Mouse (Mus musculus) MEL (cell line): ENCODE measurements around the gene Dhx40. TPM values are rescaled to one million over a fixed set of nuclear protein-coding genes. Genes with fewer than 3 reads are reported as not detected.

Experiments used
- DNase-seq: peaks from one replicate; pipeline ENCODE4 v3.0.0; 2011; ENCODE audit warnings: low read depth, low spot score
- H3K27ac ChIP-seq: 2 replicates; pipeline ENCODE4 v1.5.1; 2012; ENCODE audit warnings: low read depth, mild to moderate bottlenecking, control low read depth, low read length, moderate library complexity; ENCODE audit not compliant: control insufficient read depth
- H3K27me3 ChIP-seq, 2 experiments: fragments of 150-350 bp in 1 of 2; sonication (generic) in 1 of 2; 2 replicates each; pipeline ENCODE4 v1.6.1; 2012; ENCODE audit warnings: low read length in 2 of 2, mild to moderate bottlenecking in 2 of 2, improper control_type of control experiment in 1 of 2, moderate library complexity in 1 of 2; ENCODE audit not compliant: insufficient read depth in 2 of 2, control insufficient read depth in 1 of 2
- H3K36me3 ChIP-seq, 2 experiments: 2 replicates each; pipeline ENCODE4 v1.6.1; 2012 to 2014; ENCODE audit warnings: low read length in 2 of 2, improper control_type of control experiment in 1 of 2, inconsistent platforms in 1 of 2, mild to moderate bottlenecking in 1 of 2; ENCODE audit not compliant: insufficient read depth in 2 of 2, control insufficient read depth in 1 of 2
- H3K4me1 ChIP-seq, 2 experiments: fragments of 150-350 bp in 1 of 2; sonication (generic) in 1 of 2; 2 replicates each; pipeline ENCODE4 v1.6.1; 2012; ENCODE audit warnings: low read length in 2 of 2, improper control_type of control experiment in 1 of 2, mild to moderate bottlenecking in 1 of 2; ENCODE audit not compliant: insufficient read depth in 2 of 2, control insufficient read depth in 1 of 2
- H3K4me3 ChIP-seq, 2 experiments: fragments of 150-350 bp in 1 of 2; sonication (generic) in 1 of 2; 2 replicates each; pipeline ENCODE4 v1.5.1; 2012; ENCODE audit warnings: low read depth in 2 of 2, low read length in 2 of 2, mild to moderate bottlenecking in 2 of 2, moderate library complexity in 2 of 2, control low read depth in 1 of 2, improper control_type of control experiment in 1 of 2; ENCODE audit not compliant: control insufficient read depth in 1 of 2, insufficient read depth in 1 of 2
- H3K79me2 ChIP-seq: 2 replicates; pipeline ENCODE4 v1.6.1; 2012; ENCODE audit warnings: mild to moderate bottlenecking, low read length, moderate library complexity; ENCODE audit not compliant: control insufficient read depth, poor library complexity, insufficient read depth
- H3K9ac ChIP-seq: 2 replicates; pipeline ENCODE4 v1.6.1; 2012; ENCODE audit warnings: low read depth, mild to moderate bottlenecking, control low read depth, low read length, moderate library complexity; ENCODE audit not compliant: control insufficient read depth, poor library complexity, severe bottlenecking
- H3K9me3 ChIP-seq: fragments of 150-350 bp; sonication (generic); replicated peaks from 2 replicates; pipeline ENCODE4 v1.6.1; 2012; ENCODE audit warnings: mild to moderate bottlenecking, low read length, improper control_type of control experiment, moderate library complexity; ENCODE audit not compliant: insufficient read depth
- BHLHE40 ChIP-seq: IDR thresholded peaks from 2 replicates; pipeline ENCODE4 v1.6.1; 2012; ENCODE audit warnings: low read depth, mild to moderate bottlenecking, inconsistent platforms, low read length, improper control_type of control experiment, borderline replicate concordance
- CHD2 ChIP-seq: IDR thresholded peaks from 2 replicates; pipeline ENCODE4 v1.6.1; 2011; ENCODE audit warnings: low read length, improper control_type of control experiment
- CTCF ChIP-seq, 3 experiments: IDR thresholded peaks in 2 of 3; conservative IDR thresholded peaks in 1 of 3; 2 replicates each; pipeline ENCODE4 v1.5.1; 2011 to 2012; ENCODE audit warnings: low read length in 3 of 3, low read depth in 2 of 3, mild to moderate bottlenecking in 2 of 3, improper control_type of control experiment in 1 of 3, inconsistent platforms in 1 of 3, mixed read lengths in 1 of 3, moderate library complexity in 1 of 3; ENCODE audit not compliant: control insufficient read depth in 1 of 3, insufficient read depth in 1 of 3, poor library complexity in 1 of 3, severe bottlenecking in 1 of 3
- GABPA ChIP-seq: IDR thresholded peaks from 2 replicates; pipeline ENCODE4 v1.6.1; 2012; ENCODE audit warnings: low read depth, mild to moderate bottlenecking, inconsistent platforms, low read length, improper control_type of control experiment, moderate library complexity
- GATA1 ChIP-seq: IDR thresholded peaks from 2 replicates; pipeline ENCODE4 v1.6.1; 2011; ENCODE audit warnings: low read depth, low read length, improper control_type of control experiment
- HCFC1 ChIP-seq: IDR thresholded peaks from 2 replicates; pipeline ENCODE4 v1.6.1; 2012; ENCODE audit warnings: low read depth, mild to moderate bottlenecking, inconsistent platforms, low read length, improper control_type of control experiment, moderate library complexity
- KAT2A ChIP-seq: conservative IDR thresholded peaks from 2 replicates; pipeline ENCODE4 v1.6.1; 2012; ENCODE audit warnings: low read depth, low read length, improper control_type of control experiment, inconsistent platforms
- MAFK ChIP-seq: IDR thresholded peaks from 2 replicates; pipeline ENCODE4 v1.6.1; 2011; ENCODE audit warnings: low read depth, mild to moderate bottlenecking, low read length, improper control_type of control experiment, borderline replicate concordance
- MAZ ChIP-seq: IDR thresholded peaks from 2 replicates; pipeline ENCODE4 v1.6.1; 2012; ENCODE audit warnings: low read depth, mild to moderate bottlenecking, inconsistent platforms, low read length, improper control_type of control experiment
- MEF2A ChIP-seq: IDR thresholded peaks from 2 replicates; pipeline ENCODE4 v1.6.1; 2014; ENCODE audit warnings: low read depth, mild to moderate bottlenecking, inconsistent platforms, low read length, improper control_type of control experiment; ENCODE audit not compliant: poor library complexity, insufficient replicate concordance, severe bottlenecking; ENCODE audit errors: extremely low read depth
- MXI1 ChIP-seq: IDR thresholded peaks from 2 replicates; pipeline ENCODE4 v1.6.1; 2011; ENCODE audit warnings: mild to moderate bottlenecking, low read depth, low read length, improper control_type of control experiment
- MYB ChIP-seq: IDR thresholded peaks from 2 replicates; pipeline ENCODE4 v1.6.1; 2011; ENCODE audit warnings: mild to moderate bottlenecking, low read depth, low read length, improper control_type of control experiment
- MYC ChIP-seq: IDR thresholded peaks from 2 replicates; pipeline ENCODE4 v1.6.1; 2011; ENCODE audit warnings: low read depth, mild to moderate bottlenecking, low read length, improper control_type of control experiment, moderate library complexity
- NRF1 ChIP-seq: IDR thresholded peaks from 2 replicates; pipeline ENCODE4 v1.6.1; 2014; ENCODE audit warnings: low read depth, mild to moderate bottlenecking, inconsistent platforms, low read length, improper control_type of control experiment, moderate library complexity; ENCODE audit not compliant: poor library complexity, insufficient read depth, severe bottlenecking
- POLR2A ChIP-seq, 2 experiments: IDR thresholded peaks; 2 replicates each; pipeline ENCODE4 v1.6.1; 2011 to 2012; ENCODE audit warnings: low read length in 2 of 2, mild to moderate bottlenecking in 2 of 2, control low read depth in 1 of 2, improper control_type of control experiment in 1 of 2, low read depth in 1 of 2, moderate library complexity in 1 of 2; ENCODE audit not compliant: control insufficient read depth in 1 of 2, insufficient read depth in 1 of 2, poor library complexity in 1 of 2
- RAD21 ChIP-seq: IDR thresholded peaks from 2 replicates; pipeline ENCODE4 v1.6.1; 2011; ENCODE audit warnings: mild to moderate bottlenecking, low read depth, low read length, improper control_type of control experiment
- SMC3 ChIP-seq: IDR thresholded peaks from 2 replicates; pipeline ENCODE4 v1.6.1; 2011; ENCODE audit warnings: low read depth, low read length, improper control_type of control experiment
- TAL1 ChIP-seq: IDR thresholded peaks from 2 replicates; pipeline ENCODE4 v1.6.1; 2012; ENCODE audit warnings: mild to moderate bottlenecking, inconsistent platforms, low read length, moderate library complexity, mixed read lengths
- TBP ChIP-seq: IDR thresholded peaks from 2 replicates; pipeline ENCODE4 v1.8.0; 2011; ENCODE audit warnings: low read depth, low read length, improper control_type of control experiment
- USF2 ChIP-seq, 2 experiments: IDR thresholded peaks; 2 replicates each; pipeline ENCODE4 v1.6.1; 2011 to 2012; ENCODE audit warnings: improper control_type of control experiment in 2 of 2, low read length in 2 of 2, borderline replicate concordance in 1 of 2, inconsistent platforms in 1 of 2, low read depth in 1 of 2, mild to moderate bottlenecking in 1 of 2; ENCODE audit not compliant: insufficient read depth in 1 of 2
- ZC3H11A ChIP-seq: IDR thresholded peaks from 2 replicates; pipeline ENCODE4 v1.6.1; 2012; ENCODE audit warnings: low read depth, mild to moderate bottlenecking, inconsistent platforms, low read length, improper control_type of control experiment
- ZKSCAN1 ChIP-seq: IDR thresholded peaks from 2 replicates; pipeline ENCODE4 v1.6.1; 2012; ENCODE audit warnings: low read depth, mild to moderate bottlenecking, inconsistent platforms, low read length, improper control_type of control experiment, moderate library complexity
- ZNF384 ChIP-seq: IDR thresholded peaks from 2 replicates; pipeline ENCODE4 v1.6.1; 2012; ENCODE audit warnings: low read depth, mild to moderate bottlenecking, inconsistent platforms, low read length, improper control_type of control experiment
- polyA plus RNA-seq, 2 experiments: library from polyadenylated mRNA; stranded (reverse) in 1 of 2; unstranded in 1 of 2; fragments of >175 nt in 1 of 2; fragments of >200 nt in 1 of 2; gene quantifications; 2 replicates each; pipeline versions ENCODE4 v1.2.1 to v1.2.4; 2012; ENCODE audit warnings: low replicate concordance in 2 of 2, low read depth in 1 of 2; ENCODE audit not compliant: insufficient read length in 2 of 2, insufficient read depth in 1 of 2, missing spikeins in 1 of 2
- total RNA-seq: library from RNA; depleted of rRNA; stranded (reverse); fragments of 300-350 nt; gene quantifications from 2 replicates; pipeline ENCODE4 v1.2.3, GENCODE M21; 2012

Dhx40 gene
- total and polyA plus RNA-seq, 3 experiments = 10.1 to 16.1 TPM; not detected in 1

DNA sequence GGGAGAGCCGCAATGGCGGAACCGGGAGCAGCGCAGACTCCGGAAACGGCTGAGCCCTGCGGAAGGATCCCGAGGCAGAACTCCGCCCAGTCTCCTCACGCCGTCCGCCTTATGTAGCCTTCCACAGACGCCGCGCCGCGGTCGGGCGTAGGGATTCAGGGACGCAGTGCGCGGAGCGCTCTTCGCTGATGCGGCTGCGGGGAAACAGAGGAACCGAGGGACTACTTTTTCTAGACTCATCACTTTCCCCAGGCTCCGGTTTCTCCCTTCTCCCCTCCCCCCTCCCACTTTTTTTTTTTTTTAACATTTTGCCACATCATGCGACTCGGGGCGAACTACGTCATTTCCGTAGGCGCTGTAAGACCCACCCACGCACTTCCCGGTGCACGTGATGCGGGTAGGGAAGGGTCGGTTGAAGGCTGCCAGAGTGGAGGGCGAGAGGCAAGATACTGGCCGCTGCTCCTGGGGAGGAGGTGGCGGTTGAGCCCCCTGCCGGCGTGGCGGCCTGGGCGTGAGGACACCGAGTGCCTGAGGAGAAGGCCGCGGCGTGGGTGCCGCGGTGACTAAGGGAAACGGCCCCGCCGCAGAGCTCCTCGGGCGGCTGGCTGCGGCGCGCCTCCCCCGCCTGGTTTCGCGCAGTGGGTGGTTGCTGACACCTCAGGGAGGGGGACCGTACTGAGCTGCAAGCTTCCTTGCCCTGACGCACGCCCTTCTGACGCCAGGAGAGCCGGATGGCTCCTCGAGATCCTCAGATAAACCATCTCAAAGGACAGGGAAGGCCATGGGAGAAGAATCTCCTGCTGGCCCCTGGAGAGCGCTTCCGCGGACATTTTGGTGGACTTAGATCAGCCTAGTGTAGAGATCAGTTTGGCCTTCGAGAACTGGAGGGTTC lies 49.8 kb downstream of the Dhx40 start, which contains the start of gene Cltc (continued):
- TF ChIP-seq NRF1 (peak; percentile 55), USF2 (IDR thresholded peaks at IDR 0.05; ENCODE audit: borderline replicate concordance in 1 of 2, insufficient read depth in 1 of 2, low read depth in 1 of 2, low read length in 2 of 2) (peak in 1 of 2 experiments; percentile 80; a peak in 2 of 4 replicates), CHD2 (peak; percentile 92), KAT2A (peak; percentile 100), MEF2A (peak; percentile 64; the same call in 1 of the 2 replicates), TBP (peak; percentile 95), GATA1 (peak; percentile 21), GABPA (peak; percentile 66; the same call in 1 of the 2 replicates), ZNF384 (peak; percentile 100)

- TF ChIP-seq POLR2A (IDR thresholded peaks at IDR 0.05; ENCODE audit: control insufficient read depth in 1 of 2, insufficient read depth in 1 of 2, low read depth in 1 of 2, low read length in 2 of 2, poor library complexity in 1 of 2) (peak in 1 of 2 experiments; percentile 50; a peak in 1 of 4 replicates), CTCF (IDR thresholded peaks at IDR 0.05 in 2 of 3, conservative IDR thresholded peaks at IDR 0.05 in 1 of 3; ENCODE audit: control insufficient read depth in 1 of 3, insufficient read depth in 1 of 3, low read depth in 2 of 3, low read length in 3 of 3, poor library complexity in 1 of 3, severe bottlenecking in 1 of 3) (no peak)
- Histone ChIP-seq H3K27ac (peak overlapping the region; percentile 99), H3K4me1 (peaks cover 28 to 32% of the 10 kb centered on the region in 2 experiments), H3K9ac (peak overlapping the region; percentile 88), H3K4me3 (peak overlapping the region; percentile 80 to 82), H3K36me3 (peaks cover 14 to 59% of the 10 kb centered on the region in 2 experiments), H3K79me2 (peaks cover 49% of the 10 kb centered on the region), H3K9me3 (no peaks in the 10 kb centered on the region), H3K27me3 (no peaks in the 10 kb centered on the region)
- DNase-seq = no peak
Measured at GRCm38 (mm10) chr11:86757142-86757479, 50.4 kb downstream of the Dhx40 start.

GRCm38 (mm10) chr11:86756156-86757141 lies 51.1 kb downstream of the Dhx40 start:
- H3K36me3 ChIP-seq = peaks cover 17 to 64% of the 10 kb centered on the region in 2 experiments
- H3K9me3 ChIP-seq = no peaks in the 10 kb centered on the region
- H3K4me1 ChIP-seq = peaks cover 34% of the 10 kb centered on the region in 2 experiments
- H3K4me3 ChIP-seq = peak overlapping the region; percentile 80 to 82
- no peaks in the 10 kb centered on the region for H3K27me3 ChIP-seq
- peak; percentile 93 for DNase-seq
- peak overlapping the region; percentile 99 for H3K27ac ChIP-seq
- peak overlapping the region; percentile 88 for H3K9ac ChIP-seq
- H3K79me2 ChIP-seq = peaks cover 53% of the 10 kb centered on the region
- TF ChIP-seq HCFC1 = peak; percentile 65; the same call in 1 of the 2 replicates
- TF ChIP-seq ZNF384 = peak; percentile 26; the same call in 1 of the 2 replicates
- peak; percentile 66; the same call in 1 of the 2 replicates for TF ChIP-seq MXI1
- TF ChIP-seq MEF2A = no peak
- no peak for TF ChIP-seq ZKSCAN1
- no peak for TF ChIP-seq MAFK
- no peak for TF ChIP-seq NRF1
- no peak for TF ChIP-seq TAL1
- TF ChIP-seq SMC3 = peak; percentile 16; the same call in 1 of the 2 replicates
- TF ChIP-seq MAZ = peak; percentile 51; the same call in 1 of the 2 replicates
- TF ChIP-seq ZC3H11A = no peak
- no peak for TF ChIP-seq RAD21
- 0 out of 2 replicates have a peak, but pooled peaks have one; percentile 15 for TF ChIP-seq MYC
- peak; percentile 66; the same call in 1 of the 2 replicates for TF ChIP-seq MYB
- TF ChIP-seq BHLHE40 = peak; percentile 88
